Mouse (Mus musculus) embryonic fibroblast, embryonic 13.5 days (primary cell): ENCODE measurements at regions not wholly inside any gene's neighbourhood (a gene's known extent, or its start where the extent isn't known, plus 50 kb on each side); places are given as distances from the start of the nearest gene placed in this dataset.

ENCODE experiments used
- CTCF ChIP-seq: IDR thresholded peaks from 2 replicates; pipeline ENCODE4 v1.5.1; 2011; ENCODE audit warnings: mild to moderate bottlenecking, control low read depth, low read length, moderate library complexity, borderline replicate concordance; ENCODE audit not compliant: insufficient read depth
- POLR2A ChIP-seq: IDR thresholded peaks from 2 replicates; pipeline ENCODE4 v1.6.1; 2011; ENCODE audit warnings: low read depth, mild to moderate bottlenecking, control low read depth, low read length, moderate library complexity

DNA sequence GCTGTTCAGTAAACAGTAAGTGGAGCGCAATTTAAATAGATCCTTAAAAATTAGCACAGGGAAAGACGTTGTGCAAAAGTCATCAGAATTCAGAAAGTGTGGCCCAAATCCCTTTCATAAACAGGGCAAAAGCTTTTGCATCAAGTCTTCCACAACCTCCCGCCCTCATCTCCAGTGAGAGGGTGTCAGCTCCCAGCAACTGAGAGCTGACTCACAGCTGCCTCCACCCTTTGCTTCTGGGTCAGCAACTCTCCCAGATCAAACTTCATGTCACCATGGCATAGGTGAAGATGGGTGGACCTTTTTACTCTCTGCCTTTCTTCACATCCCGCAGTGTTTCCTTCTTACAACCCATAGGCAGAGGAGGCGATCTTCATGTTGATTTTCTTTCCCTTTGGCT, 768.0 kb downstream of the Gm826 start:
- TF ChIP-seq POLR2A, result no peak
- no peak for TF ChIP-seq CTCF
